Mouse (Mus musculus) intestine, embryonic 15.5 days (tissue): ENCODE results near the gene Mycbpap. TPM values are rescaled to one million over a fixed set of nuclear protein-coding genes. Genes with fewer than 3 reads are reported as not detected.
A peak's percentile ranks its signal among the peaks of the same experiment; 100 is the strongest.

ENCODE experiments used
- ATAC-seq: fragments of 200-750 bp; cut with Nextera tagmentation; 2 replicates; pipeline ENCODE4 v1.8.0; 2017; ENCODE audit warnings: moderate TSS enrichment, moderate library complexity
- H3K27ac ChIP-seq: fragments of 300-500 bp; sonication (generic); 2 replicates; pipeline ENCODE4 v1.5.1; 2015; ENCODE audit warnings: mild to moderate bottlenecking, inconsistent platforms
- H3K27me3 ChIP-seq: fragments of 300-500 bp; sonication (generic); replicated peaks from 2 replicates; pipeline ENCODE4 v1.6.1; 2015; ENCODE audit warnings: inconsistent platforms
- H3K36me3 ChIP-seq: fragments of 300-500 bp; sonication (generic); 2 replicates; pipeline ENCODE4 v1.6.1; 2015; ENCODE audit warnings: inconsistent platforms
- H3K4me1 ChIP-seq: fragments of 300-500 bp; sonication (generic); replicated peaks from 2 replicates; pipeline ENCODE4 v1.6.1; 2015; ENCODE audit warnings: inconsistent platforms
- H3K4me2 ChIP-seq: fragments of 300-500 bp; sonication (generic); replicated peaks from 2 replicates; pipeline ENCODE4 v1.6.1; 2015; ENCODE audit warnings: mild to moderate bottlenecking, inconsistent platforms
- H3K4me3 ChIP-seq: fragments of 300-500 bp; sonication (generic); replicated peaks from 2 replicates; pipeline ENCODE4 v1.5.1; 2015; ENCODE audit warnings: inconsistent platforms
- H3K9ac ChIP-seq: fragments of 300-500 bp; sonication (generic); 2 replicates; pipeline ENCODE4 v1.6.1; 2015; ENCODE audit warnings: inconsistent platforms
- H3K9me3 ChIP-seq: fragments of 300-500 bp; sonication (generic); 2 replicates; pipeline ENCODE4 v1.6.1; 2016; ENCODE audit warnings: inconsistent platforms
- WGBS: fragments of 180-500 bp; shearing (Covaris S2); methylation state at CpG from one replicate; pipeline ENCODE4 v1.1.7; 2015; 5-methylcytosine and 5-hydroxymethylcytosine counted together
- polyA plus RNA-seq: library from polyadenylated mRNA; unstranded; fragments of >200 nt; fragmentation: Nextera tagmentation; extraction: Ambion mirVana; gene quantifications from 2 replicates; pipeline ENCODE4 v1.2.1, GENCODE M21; 2015

Gene Mycbpap
- 2.0 and 2.2 TPM in 2 replicates for polyA plus RNA-seq

DNA sequence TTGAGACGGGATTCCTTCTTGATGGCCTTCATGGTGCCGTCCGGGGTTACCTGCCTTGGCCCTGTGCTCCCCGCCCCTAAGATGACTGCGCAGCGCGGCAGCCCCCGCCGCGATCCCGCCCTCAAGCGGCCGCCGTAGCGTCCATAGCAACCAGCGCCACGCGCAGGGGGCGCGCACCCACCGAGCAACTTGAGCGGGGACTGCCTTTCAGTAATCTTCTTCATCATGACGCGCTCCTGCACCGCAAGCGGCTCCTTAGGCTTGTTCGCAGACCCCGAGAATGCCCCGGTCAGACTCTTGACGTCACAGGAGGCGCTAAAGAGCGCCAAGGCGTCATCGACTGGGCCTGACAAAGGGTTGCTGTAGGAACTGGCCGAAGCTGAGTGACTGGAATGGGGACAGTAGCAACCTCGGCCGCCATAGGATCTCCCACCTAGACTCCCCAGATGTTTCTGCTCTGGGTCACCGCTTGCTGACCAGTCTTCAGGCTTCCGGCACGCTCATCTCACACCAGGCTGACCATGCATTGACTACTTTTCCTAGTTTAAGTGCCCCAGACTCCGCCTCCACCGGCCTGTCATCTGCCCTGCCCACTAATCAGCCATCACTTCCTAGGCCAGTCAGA is at the start of gene Mycbpap:
Gene Mycbpap, minus strand, starts transcription at position 524 of the 625 bp plus-strand sequence.
- H3K9me3 ChIP-seq, result no peaks in the 10 kb centered on the region
- H3K36me3 ChIP-seq, result no peaks in the 10 kb centered on the region
- ATAC-seq, result peak; percentile 86
- peak within 1 kb of the TSS; percentile 56 for H3K9ac ChIP-seq
- no peak within 1 kb of the TSS for H3K27ac ChIP-seq
- 1% methylated on average over 42 of the region's 42 CpGs for WGBS
- 0 out of 2 replicates have a peak, but pooled peaks cover 7% of the 10 kb centered on the region for H3K4me1 ChIP-seq
- peak within 1 kb of the TSS; percentile 92 for H3K4me2 ChIP-seq
- H3K27me3 ChIP-seq, result no peaks in the 10 kb centered on the region
- H3K4me3 ChIP-seq, result peak within 1 kb of the TSS; percentile 43

DNA sequence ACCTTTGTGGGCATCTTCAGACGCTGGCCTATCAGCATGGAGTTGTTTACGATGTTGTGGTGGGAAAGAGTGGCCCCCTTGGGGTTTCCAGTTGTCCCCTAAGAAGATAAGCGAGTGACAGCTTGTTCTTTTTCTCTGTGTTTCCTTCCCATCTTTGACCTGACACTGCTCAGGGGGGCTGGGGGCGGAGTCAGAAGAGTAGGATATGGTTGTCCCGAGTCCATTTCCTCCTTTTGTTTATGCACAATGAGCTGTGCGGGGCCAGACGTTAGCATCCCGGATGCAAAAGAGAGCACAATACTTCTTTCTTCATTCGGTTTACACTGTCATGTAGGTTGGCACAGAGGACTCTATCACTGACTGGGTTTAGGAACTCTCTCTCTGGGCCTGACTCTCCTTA is 49.1 kb upstream of the Mycbpap start:
- WGBS, result 46% methylated on average over 9 of the region's 9 CpGs
- Histone ChIP-seq H3K9me3 (no peaks in the 10 kb centered on the region), H3K4me3 (no peak overlapping the region), H3K27ac (0 out of 2 replicates have a peak overlapping the region, but pooled peaks have one; percentile 27), H3K27me3 (peaks cover 3% of the 10 kb centered on the region; the same call in 1 of the 2 replicates), H3K9ac (no peak overlapping the region), H3K4me2 (no peak overlapping the region), H3K36me3 (no peaks in the 10 kb centered on the region), H3K4me1 (0 out of 2 replicates have a peak, but pooled peaks cover 5% of the 10 kb centered on the region)
- ATAC-seq, result no peak

GRCm38 (mm10) chr11:94567326-94567725 is 45.8 kb upstream of the Mycbpap start:
- no peak overlapping the region for H3K4me2 ChIP-seq
- H3K27me3 ChIP-seq, result peaks cover 8% of the 10 kb centered on the region; the same call in 1 of the 2 replicates
- no peak overlapping the region for H3K4me3 ChIP-seq
- H3K9ac ChIP-seq, result no peak overlapping the region
- H3K4me1 ChIP-seq, result peaks cover 23% of the 10 kb centered on the region
- WGBS, result 86% methylated on average over 7 of the region's 7 CpGs
- no peak overlapping the region for H3K27ac ChIP-seq
- ATAC-seq, result no peak
- H3K36me3 ChIP-seq, result no peaks in the 10 kb centered on the region
- H3K9me3 ChIP-seq, result no peaks in the 10 kb centered on the region

GRCm38 (mm10) chr11:94566534-94566933 is 45.0 kb upstream of the Mycbpap start:
- 47% methylated on average over 6 of the region's 6 CpGs for WGBS
- H3K36me3 ChIP-seq, result no peaks in the 10 kb centered on the region
- no peak for ATAC-seq
- H3K4me3 ChIP-seq, result no peak overlapping the region
- no peak overlapping the region for H3K9ac ChIP-seq
- peaks cover 8% of the 10 kb centered on the region; the same call in 1 of the 2 replicates for H3K27me3 ChIP-seq
- H3K4me2 ChIP-seq, result no peak overlapping the region
- H3K9me3 ChIP-seq, result no peaks in the 10 kb centered on the region
- H3K27ac ChIP-seq, result no peak overlapping the region
- peaks cover 23% of the 10 kb centered on the region for H3K4me1 ChIP-seq

DNA sequence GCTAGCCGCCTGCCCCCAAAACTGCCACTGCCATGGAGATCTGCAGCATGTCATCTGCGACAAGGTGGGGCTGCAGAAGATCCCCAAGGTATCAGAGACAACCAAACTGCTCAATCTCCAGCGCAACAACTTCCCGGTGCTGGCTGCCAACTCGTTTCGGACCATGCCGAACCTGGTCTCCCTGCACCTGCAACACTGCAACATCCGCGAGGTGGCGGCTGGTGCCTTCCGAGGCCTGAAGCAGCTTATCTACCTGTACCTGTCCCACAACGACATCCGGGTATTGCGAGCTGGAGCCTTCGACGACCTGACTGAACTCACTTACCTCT is 43.6 kb upstream of the Mycbpap start:
- Histone ChIP-seq H3K36me3 (no peaks in the 10 kb centered on the region), H3K27me3 (peaks cover 8% of the 10 kb centered on the region; the same call in 1 of the 2 replicates), H3K27ac (no peak overlapping the region), H3K9ac (peak overlapping the region; percentile 31; the same call in 1 of the 2 replicates), H3K4me2 (peak overlapping the region; percentile 55), H3K4me1 (peaks cover 23% of the 10 kb centered on the region), H3K9me3 (no peaks in the 10 kb centered on the region), H3K4me3 (peak overlapping the region; percentile 15; the same call in 1 of the 2 replicates)
- ATAC-seq, result peak; percentile 58
- WGBS, result 23% methylated on average over 16 of the region's 16 CpGs

- H3K9ac ChIP-seq, result peak within 1 kb of the TSS; percentile 31
- 11% methylated on average over 35 of the region's 35 CpGs for WGBS
- no peaks in the 10 kb centered on the region for H3K36me3 ChIP-seq
- H3K9me3 ChIP-seq, result no peaks in the 10 kb centered on the region
- peaks cover 23% of the 10 kb centered on the region for H3K4me1 ChIP-seq
- peak within 1 kb of the TSS; percentile 55 for H3K4me2 ChIP-seq
- H3K27me3 ChIP-seq, result peaks cover 8% of the 10 kb centered on the region; the same call in 1 of the 2 replicates
- H3K27ac ChIP-seq, result no peak within 1 kb of the TSS
- H3K4me3 ChIP-seq, result peak within 1 kb of the TSS; percentile 15
- peak; percentile 69 for ATAC-seq
These were observed 43.1 kb upstream of the Mycbpap start, which contains the start of gene Chad for GRCm38 (mm10) chr11:94564437-94565150. Chad (plus strand) TSS chr11:94565047.

DNA sequence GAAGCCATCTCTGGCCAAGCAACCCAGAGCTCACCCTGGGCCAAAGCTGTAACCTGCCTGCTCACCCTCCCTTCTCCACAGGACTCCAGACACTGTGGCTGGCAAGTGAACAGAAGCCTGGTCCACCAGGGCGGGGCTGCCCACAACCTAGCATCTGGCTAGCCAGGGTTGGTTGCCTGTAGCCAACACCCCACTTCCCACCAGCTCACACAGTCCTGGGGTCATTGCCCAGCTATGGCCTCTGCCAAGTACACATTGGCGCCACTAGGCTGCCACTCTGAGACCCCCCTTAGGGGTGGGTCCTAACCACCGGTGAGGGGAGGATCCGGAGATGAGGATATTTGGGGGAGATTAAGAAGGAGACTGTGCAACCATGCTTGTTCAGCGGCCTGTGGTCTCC is 42.3 kb upstream of the Mycbpap start:
- peak; percentile 27; the same call in 1 of the 2 replicates for ATAC-seq
- Histone ChIP-seq H3K27me3 (peaks cover 8% of the 10 kb centered on the region; the same call in 1 of the 2 replicates), H3K36me3 (no peaks in the 10 kb centered on the region), H3K9ac (no peak overlapping the region), H3K4me1 (peaks cover 23% of the 10 kb centered on the region), H3K4me2 (peak overlapping the region; percentile 55), H3K27ac (no peak overlapping the region), H3K4me3 (no peak overlapping the region; the same call in 1 of the 2 replicates), H3K9me3 (no peaks in the 10 kb centered on the region)
- 63% methylated on average over 5 of the region's 5 CpGs for WGBS

GRCm38 (mm10) chr11:94563383-94563782 is 41.8 kb upstream of the Mycbpap start:
- H3K4me1 ChIP-seq, result peaks cover 23% of the 10 kb centered on the region
- H3K4me3 ChIP-seq, result no peak overlapping the region
- no peak overlapping the region for H3K9ac ChIP-seq
- H3K27me3 ChIP-seq, result peaks cover 8% of the 10 kb centered on the region; the same call in 1 of the 2 replicates
- 91% methylated on average over 5 of the region's 5 CpGs for WGBS
- H3K27ac ChIP-seq, result no peak overlapping the region
- H3K36me3 ChIP-seq, result no peaks in the 10 kb centered on the region
- no peak for ATAC-seq
- H3K4me2 ChIP-seq, result no peak overlapping the region
- H3K9me3 ChIP-seq, result no peaks in the 10 kb centered on the region

DNA sequence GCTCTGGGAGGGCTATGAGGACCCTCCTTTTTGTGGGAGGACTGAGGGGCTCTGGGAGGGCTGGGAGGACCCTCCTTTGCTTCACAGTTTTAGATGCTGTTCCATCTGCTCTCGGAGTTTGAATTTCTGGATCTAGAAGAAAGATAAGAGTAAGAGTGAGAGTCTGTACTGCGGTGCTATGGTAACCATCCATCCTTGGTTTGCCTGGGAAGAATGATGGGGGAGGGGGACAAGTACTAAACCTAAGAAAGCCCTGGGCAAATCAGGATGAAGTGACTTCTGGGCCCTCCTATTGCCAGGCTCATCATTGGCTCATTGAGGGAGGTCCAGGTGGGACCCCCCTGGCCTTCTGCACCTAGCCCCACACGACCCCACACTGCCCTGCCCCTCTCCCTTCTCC is 36.7 kb upstream of the Mycbpap start:
- Histone ChIP-seq H3K4me3 (no peak overlapping the region), H3K9ac (no peak overlapping the region), H3K4me2 (no peak overlapping the region), H3K27ac (no peak overlapping the region), H3K9me3 (no peaks in the 10 kb centered on the region), H3K4me1 (0 out of 2 replicates have a peak, but pooled peaks cover 2% of the 10 kb centered on the region), H3K36me3 (no peaks in the 10 kb centered on the region), H3K27me3 (no peaks in the 10 kb centered on the region)
- WGBS, result 60% methylated on average over 3 of the region's 3 CpGs
- ATAC-seq, result no peak

DNA sequence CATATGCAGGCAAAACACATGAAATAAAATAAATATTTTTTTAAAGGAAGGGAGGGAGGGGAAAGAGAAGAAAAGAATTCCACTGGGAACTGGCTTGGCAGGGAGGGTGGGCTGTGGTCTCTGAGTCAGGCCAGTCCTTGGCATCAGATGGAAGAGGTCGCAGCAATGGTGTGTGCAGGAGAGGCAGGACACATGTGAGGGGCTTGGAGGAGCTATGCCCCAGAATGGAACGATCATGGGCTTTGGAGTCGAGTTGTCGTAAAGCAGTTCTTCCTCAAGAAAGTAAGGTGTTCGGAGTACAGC is 28.9 kb upstream of the Mycbpap start:
- Histone ChIP-seq H3K4me3 (no peak overlapping the region), H3K4me2 (no peak overlapping the region), H3K9ac (no peak overlapping the region), H3K27me3 (no peaks in the 10 kb centered on the region), H3K36me3 (no peaks in the 10 kb centered on the region), H3K9me3 (no peaks in the 10 kb centered on the region), H3K27ac (no peak overlapping the region), H3K4me1 (peaks cover 13% of the 10 kb centered on the region)
- no peak for ATAC-seq
- WGBS, result 76% methylated on average over 5 of the region's 5 CpGs

- Histone ChIP-seq H3K4me3 (no peak overlapping the region), H3K4me2 (peak overlapping the region; percentile 93; the same call in 1 of the 2 replicates), H3K9me3 (no peaks in the 10 kb centered on the region), H3K9ac (no peak overlapping the region), H3K36me3 (no peaks in the 10 kb centered on the region), H3K27me3 (no peaks in the 10 kb centered on the region), H3K27ac (no peak overlapping the region), H3K4me1 (peaks cover 13% of the 10 kb centered on the region)
- WGBS, result 55% methylated on average over 10 of the region's 10 CpGs
- ATAC-seq, result no peak
These were observed 28.3 kb upstream of the Mycbpap start for GRCm38 (mm10) chr11:94549691-94550441.
